Mouse (Mus musculus) thymus, adult 2 months (tissue): ENCODE measurements around the gene Midn.

Experiments
- CTCF ChIP-seq: fragments of 200-500 bp; IDR thresholded peaks from 2 replicates; pipeline ENCODE4 v1.5.1; 2012; ENCODE audit warnings: mild to moderate bottlenecking, control low read depth, low read length, moderate library complexity, borderline replicate concordance; ENCODE audit not compliant: control insufficient read depth, poor library complexity, insufficient read depth; ENCODE audit errors: extremely low read depth
- POLR2A ChIP-seq: fragments of 200-500 bp; IDR thresholded peaks from 2 replicates; pipeline ENCODE4 v1.6.1; 2012; ENCODE audit warnings: mild to moderate bottlenecking, low read length, control low read depth, moderate library complexity; ENCODE audit not compliant: control insufficient read depth, poor library complexity, insufficient read depth; ENCODE audit errors: extremely low read depth

- TF ChIP-seq CTCF (no peak), POLR2A (0 out of 2 replicates have a peak, but pooled peaks have one; percentile 29)
Observed at GRCm38 (mm10) chr10:80117736-80118135, 30.3 kb upstream of the Midn start.
